Comparison of ENCODE assay signal across 12 mouse cellular contexts in genomic region chr2:12459732-12460131, GRCm38 (mm10). TPM values are rescaled to one million over a fixed set of nuclear protein-coding genes. Genes with fewer than 3 reads are reported as not detected.
A peak's percentile ranks its signal among the peaks of the same experiment; 100 is the strongest.
DNase-seq lines count a peak whose midpoint lies in the region; ATAC-seq and TF ChIP-seq lines count a peak whose summit lies in the region.
"Had no signal": no experiment of that assay in that cellular context is flagged by ENCODE, and none has a peak within 500 bp of the region (broad histone marks: within the 10 kb centered on the region; RNA-seq: fewer than 3 reads in every experiment).

No protein-coding gene starts in this region.

- no peak overlapping the region for H3K4me2 ChIP-seq in forebrain, embryonic 14.5 days (ENCODE audit: low read length)
- no peak overlapping the region for H3K4me2 ChIP-seq in lung, postnatal 0 days (replicated peaks; ENCODE audit: low read depth, low read length)
- no peak overlapping the region for H3K4me2 ChIP-seq in kidney, embryonic 15.5 days
- H3K4me2 ChIP-seq: heart, embryonic 12.5 days; liver, embryonic 13.5 days had no signal

- H3K4me1 ChIP-seq in forebrain, embryonic 14.5 days (ENCODE audit: control insufficient read depth, insufficient read depth, low read length), result no peaks in the 10 kb centered on the region
- H3K4me1 ChIP-seq in forebrain, embryonic 10.5 days, result no peaks in the 10 kb centered on the region
- no peaks in the 10 kb centered on the region for H3K4me1 ChIP-seq in lung, postnatal 0 days (ENCODE audit: insufficient read depth, low read depth, low read length)
- no peaks in the 10 kb centered on the region for H3K4me1 ChIP-seq in kidney, embryonic 15.5 days
- H3K4me1 ChIP-seq: heart, embryonic 12.5 days; liver, embryonic 13.5 days had no signal

- DNase-seq in forebrain, embryonic 14.5 days (ENCODE audit: low spot score), result peak; percentile 65
- DNase-seq in forebrain, embryonic 10.5 days (ENCODE audit: extremely low spot score, low spot score), result no peak
- DNase-seq in lung, postnatal 0 days (ENCODE audit: low spot score), result peak; percentile 54
- DNase-seq in lung, postnatal 36 days, result no peak
- peak; percentile 28 for DNase-seq in retina, postnatal 1 day
- no peak for DNase-seq in kidney, adult 9 months
- DNase-seq: adrenal gland, adult 8-10 months; cerebellum, postnatal 25 days; liver, embryonic 13.5 days had no signal

- no peaks in the 10 kb centered on the region for H3K27me3 ChIP-seq in forebrain, embryonic 14.5 days (replicated peaks; ENCODE audit: control insufficient read depth, insufficient read depth, low read length)
- no peaks in the 10 kb centered on the region for H3K27me3 ChIP-seq in forebrain, embryonic 10.5 days (ENCODE audit: poor library complexity, severe bottlenecking)
- H3K27me3 ChIP-seq in lung, postnatal 0 days (replicated peaks; ENCODE audit: insufficient read depth, low read length), result no peaks in the 10 kb centered on the region
- no peaks in the 10 kb centered on the region for H3K27me3 ChIP-seq in kidney, embryonic 15.5 days
- H3K27me3 ChIP-seq: heart, embryonic 12.5 days; liver, embryonic 13.5 days had no signal

- 85% methylated on average over 1 of the region's 1 CpGs for WGBS in forebrain, embryonic 14.5 days
- 85% methylated on average over 1 of the region's 1 CpGs for WGBS in forebrain, embryonic 10.5 days
- 82% methylated on average over 1 of the region's 1 CpGs for WGBS in lung, postnatal 0 days
- 82% methylated on average over 1 of the region's 1 CpGs for WGBS in kidney, embryonic 15.5 days

- ATAC-seq in forebrain, embryonic 14.5 days, result no peak
- no peak for ATAC-seq in lung, postnatal 0 days
- peak; percentile 61 for ATAC-seq in activated CD4-positive, CD25-positive, alpha-beta regulatory T cell, adult 4 months
- no peak for ATAC-seq in kidney, embryonic 15.5 days (replicated peaks; ENCODE audit: low FRiP score)

- H3K36me3 ChIP-seq in forebrain, embryonic 14.5 days (ENCODE audit: control insufficient read depth, insufficient read depth, low read length), result no peaks in the 10 kb centered on the region
- H3K36me3 ChIP-seq in forebrain, embryonic 10.5 days (replicated peaks), result no peaks in the 10 kb centered on the region
- H3K36me3 ChIP-seq in lung, postnatal 0 days (ENCODE audit: insufficient read depth, low read length), result no peaks in the 10 kb centered on the region
- H3K36me3 ChIP-seq in kidney, embryonic 15.5 days, result no peaks in the 10 kb centered on the region
- H3K36me3 ChIP-seq: heart, embryonic 12.5 days; liver, embryonic 13.5 days had no signal

- H3K9me3 ChIP-seq in forebrain, embryonic 14.5 days (replicated peaks; ENCODE audit: control insufficient read depth, low read length), result no peaks in the 10 kb centered on the region
- no peaks in the 10 kb centered on the region for H3K9me3 ChIP-seq in forebrain, embryonic 10.5 days
- no peaks in the 10 kb centered on the region for H3K9me3 ChIP-seq in lung, postnatal 0 days (ENCODE audit: low read length)
- H3K9me3 ChIP-seq in kidney, embryonic 15.5 days (replicated peaks), result no peaks in the 10 kb centered on the region
- H3K9me3 ChIP-seq: heart, embryonic 12.5 days; liver, embryonic 13.5 days had no signal

- H3K4me3 ChIP-seq in forebrain, embryonic 14.5 days (ENCODE audit: low read depth, low read length), result no peak overlapping the region
- H3K4me3 ChIP-seq in forebrain, embryonic 10.5 days, result no peak overlapping the region
- H3K4me3 ChIP-seq in lung, postnatal 0 days (ENCODE audit: low read depth, low read length), result no peak overlapping the region
- no peak overlapping the region for H3K4me3 ChIP-seq in kidney, embryonic 15.5 days (replicated peaks)
- H3K4me3 ChIP-seq: heart, embryonic 12.5 days; liver, embryonic 13.5 days had no signal

- TF ChIP-seq EP300 in lung, postnatal 0 days (IDR thresholded peaks at IDR 0.05), result no peak

- no peak overlapping the region for H3K9ac ChIP-seq in forebrain, embryonic 14.5 days (ENCODE audit: low read length)
- H3K9ac ChIP-seq in lung, postnatal 0 days (replicated peaks; ENCODE audit: low read depth), result no peak overlapping the region
- no peak overlapping the region for H3K9ac ChIP-seq in kidney, embryonic 15.5 days
- H3K9ac ChIP-seq: heart, embryonic 12.5 days; liver, embryonic 13.5 days had no signal

- TF ChIP-seq CTCF in lung, postnatal 0 days (IDR thresholded peaks at IDR 0.05), result peak; percentile 35

- H3K27ac ChIP-seq in forebrain, embryonic 14.5 days (ENCODE audit: low read depth, low read length), result no peak overlapping the region
- no peak overlapping the region for H3K27ac ChIP-seq in forebrain, embryonic 10.5 days
- H3K27ac ChIP-seq in lung, postnatal 0 days (ENCODE audit: low read length), result no peak overlapping the region
- no peak overlapping the region for H3K27ac ChIP-seq in kidney, embryonic 15.5 days
- H3K27ac ChIP-seq: liver, embryonic 13.5 days had no signal

RNA-seq across cellular contexts. Expression of gene Mindy3, which starts 40.5 kb away (rescaled TPM):
- 47.5 and 53.2 TPM in 2 replicates for polyA plus RNA-seq in forebrain, embryonic 14.5 days (2014; fragmentation: Nextera tagmentation; extraction: Ambion mirVana)
- 31.6 TPM in 2 replicates for polyA plus RNA-seq in forebrain, embryonic 10.5 days (2016; fragmentation: Nextera tagmentation; extraction: Ambion mirVana)
- polyA plus RNA-seq in lung, postnatal 0 days (2015; fragmentation: Nextera tagmentation; extraction: Ambion mirVana), result 33.5 and 36.9 TPM in 2 replicates
- 10 to 100 TPM; 37.0 to 41.9 TPM for polyA plus RNA-seq in activated CD4-positive, CD25-positive, alpha-beta regulatory T cell, adult 4 months (2017; shearing (Covaris generic))
- 35.1 and 37.1 TPM in 2 replicates for polyA plus RNA-seq in kidney, embryonic 15.5 days (2015; fragmentation: Nextera tagmentation; extraction: Ambion mirVana)

Comparison
In these comparisons a context has a peak if more than half of its experiments do, and no peak if none do; other contexts are left out.
1. DNase-seq: peak in forebrain, embryonic 14.5 days (single experiment), lung, postnatal 0 days (single experiment) and retina, postnatal 1 day (single experiment); none in forebrain, embryonic 10.5 days (single experiment), lung, postnatal 36 days (single experiment) and kidney, adult 9 months (single experiment).